Mouse (Mus musculus) olfactory bulb, adult 2 months (tissue): Measurements from ENCODE around the gene Rin2. TPM values are rescaled to one million over a fixed set of nuclear protein-coding genes. Genes with fewer than 3 reads are reported as not detected.
"Not testable (repeated sequence)": the region's sequence is repeated elsewhere in the genome, so short reads cannot be mapped to it uniquely, and the experiment has no call there.

ENCODE experiments used
- H3K27ac ChIP-seq: fragments of 200-500 bp; 2 replicates; pipeline ENCODE4 v1.5.1; 2012; ENCODE audit warnings: low read depth, low read length; ENCODE audit not compliant: insufficient read depth
- H3K4me1 ChIP-seq: fragments of 200-500 bp; 2 replicates; pipeline ENCODE4 v1.6.1; 2012; ENCODE audit warnings: low read length; ENCODE audit not compliant: control insufficient read depth, insufficient read depth
- H3K4me3 ChIP-seq: fragments of 200-500 bp; 2 replicates; pipeline ENCODE4 v1.5.1; 2012; ENCODE audit warnings: mild to moderate bottlenecking, low read depth, low read length, moderate library complexity; ENCODE audit not compliant: insufficient read depth
- CTCF ChIP-seq: fragments of 200-500 bp; IDR thresholded peaks from 2 replicates; pipeline ENCODE4 v1.5.1; 2012; ENCODE audit warnings: low read depth, mild to moderate bottlenecking, low read length, moderate library complexity; ENCODE audit not compliant: insufficient read depth
- POLR2A ChIP-seq: fragments of 200-500 bp; IDR thresholded peaks from 2 replicates; pipeline ENCODE4 v1.6.1; 2012; ENCODE audit warnings: mild to moderate bottlenecking, low read depth, low read length, moderate library complexity; ENCODE audit not compliant: insufficient read depth
- WGBS: fragments of 180-500 bp; shearing (Covaris S2); methylation state at CpG from one replicate; pipeline ENCODE4 v1.1.7; 2018; 5-methylcytosine and 5-hydroxymethylcytosine counted together
- polyA plus RNA-seq: library from polyadenylated mRNA; stranded (reverse); fragments of >200 nt; gene quantifications from 2 replicates; pipeline ENCODE4 v1.2.4, GENCODE M21; 2012; ENCODE audit warnings: low replicate concordance; ENCODE audit not compliant: missing spikeins, insufficient read depth, insufficient read length

Rin2 gene
- polyA plus RNA-seq, 1 experiment: not detected

GRCm38 (mm10) chr2:145903061-145903901 is 228.3 kb downstream of the Rin2 start:
- WGBS: under 1% methylated on average over 68 of the region's 68 CpGs
- Histone ChIP-seq H3K4me3 (peak overlapping the region; percentile 69), H3K4me1 (peaks cover 6% of the 10 kb centered on the region; the same call in 1 of the 2 replicates), H3K27ac (peak overlapping the region; percentile 44; the same call in 1 of the 2 replicates)
- TF ChIP-seq CTCF: 0 out of 2 replicates have a peak, but pooled peaks have one; percentile 33
- peak; percentile 77 for TF ChIP-seq POLR2A

DNA sequence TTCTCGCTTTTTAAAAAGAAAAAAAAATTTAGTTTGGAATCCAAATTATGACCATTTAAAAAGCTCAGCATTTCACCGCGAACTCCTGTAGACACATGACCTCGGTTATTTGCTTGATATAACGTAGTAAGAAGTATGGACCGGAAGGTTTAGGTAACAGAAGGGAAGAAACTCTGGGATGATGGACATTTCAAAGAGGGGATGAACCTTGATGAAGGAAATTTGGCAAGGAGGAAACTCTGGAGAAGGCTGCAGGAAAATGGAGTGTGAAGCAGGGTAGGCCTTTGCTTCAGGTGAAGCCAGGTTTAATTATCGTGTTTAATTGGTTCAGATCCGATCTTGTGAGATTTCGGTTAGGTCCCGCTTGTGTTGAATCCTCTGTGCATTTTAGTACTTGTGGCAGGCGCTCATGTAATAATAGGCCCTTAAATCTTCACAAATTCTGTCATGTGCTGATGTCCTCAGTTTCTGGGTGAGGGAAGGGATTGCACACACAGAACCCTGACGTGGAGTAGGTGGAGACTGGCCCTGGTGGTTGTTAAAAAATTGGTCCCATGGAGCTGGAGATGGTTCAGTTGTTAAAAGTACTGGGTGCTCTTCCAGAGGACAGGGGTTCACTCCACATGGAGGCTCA is 229.1 kb downstream of the Rin2 start:
- H3K4me1 ChIP-seq: peaks cover 6% of the 10 kb centered on the region; the same call in 1 of the 2 replicates
- H3K4me3 ChIP-seq: peak overlapping the region; percentile 25
- H3K27ac ChIP-seq: no peak overlapping the region
- TF ChIP-seq POLR2A (no peak), CTCF (no peak)
- 23% methylated on average over 12 of the region's 12 CpGs for WGBS

GRCm38 (mm10) chr2:145905156-145905555 is 230.1 kb downstream of the Rin2 start:
- Histone ChIP-seq H3K4me1 (peaks cover 6% of the 10 kb centered on the region; the same call in 1 of the 2 replicates), H3K4me3 (no peak overlapping the region), H3K27ac (no peak overlapping the region)
- TF ChIP-seq CTCF: no peak
- no peak for TF ChIP-seq POLR2A
- 52% methylated on average over 6 of the region's 6 CpGs for WGBS

- not testable (repeated sequence) for H3K4me1 ChIP-seq, H3K4me3 ChIP-seq
- 26% methylated on average over 4 of the region's 4 CpGs for WGBS
These were observed 230.9 kb downstream of the Rin2 start for GRCm38 (mm10) chr2:145905884-145906283.

DNA sequence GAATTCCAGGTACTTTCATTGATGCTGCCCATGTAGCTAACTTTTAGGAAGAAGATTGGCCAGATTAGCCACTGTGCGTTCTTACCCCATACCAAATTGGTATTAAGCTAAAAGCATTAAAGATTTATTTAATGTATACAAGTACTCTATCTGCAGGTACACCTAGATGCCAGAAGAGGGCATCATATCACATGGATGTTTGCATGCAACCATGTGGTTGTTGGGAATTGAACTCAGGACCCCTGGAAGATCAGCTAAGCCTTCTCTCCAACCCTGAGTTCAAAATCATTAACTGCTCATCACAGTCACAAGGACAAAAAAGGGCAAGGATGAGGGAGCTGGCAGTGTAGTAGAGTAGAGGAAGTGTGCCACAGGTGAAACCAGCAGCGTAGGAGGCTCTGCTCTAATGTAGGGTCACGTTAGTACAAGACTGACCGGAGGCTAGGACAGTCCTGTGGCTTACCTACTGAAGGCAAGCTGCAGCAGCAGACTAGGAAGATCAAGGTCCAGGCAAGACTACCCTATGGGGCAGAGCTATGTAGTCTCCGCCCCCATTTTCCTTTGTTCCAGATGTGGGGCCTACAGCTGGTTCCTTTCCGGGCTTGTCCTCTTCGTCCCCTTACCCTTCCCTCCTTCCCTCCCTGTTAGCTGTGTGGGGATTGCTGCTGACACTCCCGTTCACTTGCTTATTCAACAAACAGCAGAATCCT is 246.1 kb downstream of the Rin2 start:
- Histone ChIP-seq H3K4me3 (no peak overlapping the region), H3K27ac (no peak overlapping the region), H3K4me1 (no peaks in the 10 kb centered on the region)
- WGBS: 90% methylated on average over 8 of the region's 8 CpGs
- TF ChIP-seq CTCF (no peak), POLR2A (no peak)

More at GRCm38 (mm10) chr2:145905884-145906283, 230.9 kb downstream of the Rin2 start:
- not testable (repeated sequence) for H3K27ac ChIP-seq

DNA sequence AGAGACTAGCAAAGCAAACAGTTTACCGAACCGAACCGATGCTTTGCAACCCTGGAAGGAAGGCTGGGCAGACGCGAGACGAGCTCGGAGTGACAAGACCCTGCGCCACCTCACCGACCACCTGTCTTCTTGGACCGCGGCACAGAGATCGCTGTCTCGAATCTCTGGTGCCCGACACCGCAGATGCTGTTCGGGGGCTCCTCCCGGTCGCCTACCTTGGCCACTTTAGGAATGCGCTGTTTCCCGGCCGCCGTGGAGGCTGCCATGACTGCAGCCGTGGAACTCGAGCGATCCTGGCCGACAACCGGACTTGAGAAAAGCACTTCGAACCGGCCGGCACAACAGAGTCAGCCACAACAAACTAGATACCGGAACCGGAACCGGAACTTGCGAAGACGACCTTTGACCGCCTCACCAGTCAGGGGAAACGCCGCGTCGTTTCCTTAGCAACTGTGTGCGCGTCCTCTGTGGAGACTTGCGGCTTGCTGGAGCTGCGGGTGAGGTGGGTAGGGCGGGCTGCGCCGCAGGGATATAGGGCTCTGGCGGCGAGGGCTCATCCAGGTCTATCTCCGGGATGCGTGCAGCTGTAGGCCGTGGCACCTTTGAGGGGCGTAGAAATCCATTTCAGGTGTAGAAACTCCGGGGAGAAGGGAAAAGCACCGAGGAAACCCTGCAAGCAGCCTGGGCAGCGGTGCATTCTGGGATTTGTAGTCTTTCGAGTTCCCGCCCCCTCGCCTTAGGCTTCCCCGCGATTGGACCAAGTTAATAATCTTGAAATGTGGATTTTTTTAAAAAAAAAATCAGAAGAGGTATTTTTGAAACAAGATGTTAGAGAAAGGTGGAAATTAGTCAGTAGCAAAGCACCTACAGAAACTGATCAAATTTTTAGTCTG is 259.6 kb downstream of the Rin2 start, which contains the start of the genes Cfap61 and Crnkl1:
TSS of gene Cfap61 (plus strand) at position 446 of the 893 bp plus-strand sequence.
TSS of gene Crnkl1 (minus strand) at position 676 of the 893 bp plus-strand sequence.
- Histone ChIP-seq H3K4me1 (peaks cover 3% of the 10 kb centered on the region; the same call in 1 of the 2 replicates), H3K27ac (no peak within 1 kb of the TSS), H3K4me3 (peak within 1 kb of the TSS; percentile 69)
- WGBS: under 1% methylated on average over 61 of the region's 61 CpGs
- TF ChIP-seq CTCF (no peak), POLR2A (peak; percentile 32; the same call in 1 of the 2 replicates)

DNA sequence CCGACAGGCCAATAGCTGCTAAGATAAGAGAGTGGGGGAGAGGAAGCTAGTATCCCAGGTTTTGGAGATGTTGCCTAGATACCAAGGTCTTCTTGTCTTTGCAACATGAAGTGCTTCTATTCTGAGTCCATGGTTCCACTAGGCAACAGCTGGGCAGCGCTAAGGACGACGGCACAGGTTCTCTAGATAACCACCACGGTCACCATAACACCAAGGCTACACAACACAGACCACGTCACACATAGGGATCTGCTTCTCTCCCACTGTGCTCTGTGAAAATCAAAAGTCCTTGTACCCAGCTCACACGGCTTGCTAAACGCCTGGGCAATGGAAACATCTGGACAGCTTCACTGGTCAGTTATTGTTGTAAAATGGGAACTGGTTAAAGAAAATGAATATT is 262.0 kb downstream of the Rin2 start:
- H3K4me1 ChIP-seq: peaks cover 3% of the 10 kb centered on the region; the same call in 1 of the 2 replicates
- H3K4me3 ChIP-seq: no peak overlapping the region
- 81% methylated on average over 8 of the region's 8 CpGs for WGBS
- TF ChIP-seq POLR2A: no peak
- no peak for TF ChIP-seq CTCF
- no peak overlapping the region for H3K27ac ChIP-seq

Other genes starting within 250 kb of the Rin2 start
- not detected in 2 replicates for gene Naa20, start 226.9 kb downstream of the Rin2 start, polyA plus RNA-seq